Mouse (Mus musculus) bone marrow, adult 2 months (tissue): ENCODE measurements around the gene Ilkap.

Source experiments
- CTCF ChIP-seq: fragments of 200-500 bp; IDR thresholded peaks from 2 replicates; pipeline ENCODE4 v1.5.1; 2011; ENCODE audit warnings: low read length, control low read depth; ENCODE audit not compliant: control insufficient read depth, insufficient read depth
- POLR2A ChIP-seq: fragments of 200-500 bp; IDR thresholded peaks from 2 replicates; pipeline ENCODE4 v1.6.1; 2011; ENCODE audit warnings: low read depth, mild to moderate bottlenecking, control low read depth, low read length, borderline replicate concordance; ENCODE audit not compliant: control insufficient read depth

DNA sequence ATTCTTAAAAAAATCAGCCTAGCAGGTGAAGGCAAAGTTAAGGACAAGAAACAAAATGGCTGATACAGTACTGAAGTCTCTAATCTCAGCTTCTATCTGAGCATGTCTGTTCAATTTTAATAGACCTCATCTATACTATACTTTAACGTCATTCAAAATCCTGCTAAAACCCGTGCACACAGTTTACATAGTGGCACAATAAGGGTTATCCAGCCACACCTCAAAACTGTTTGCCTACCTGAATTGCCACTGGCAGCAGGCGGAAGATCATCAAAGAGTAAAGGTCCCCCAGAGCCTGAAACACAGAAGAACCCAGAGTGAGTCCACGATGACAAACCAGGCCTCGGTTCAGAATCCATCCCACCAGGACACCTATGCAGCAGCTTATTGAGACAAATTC, 8.2 kb downstream of the Ilkap start:
- TF ChIP-seq CTCF (no peak), POLR2A (no peak)
